Mouse (Mus musculus): ENCODE measurements around the gene Thbs2.

GRCm38 (mm10) chr17:14734380-14734779, 40.3 kb upstream of the Thbs2 start:
- TF ChIP-seq CTCF (IDR thresholded peaks at IDR 0.05; ENCODE audit: control insufficient read depth, insufficient read depth, insufficient replicate concordance, low read depth, low read length) (no peak), POLR2A (IDR thresholded peaks at IDR 0.05; ENCODE audit: control insufficient read depth, low read depth, low read length) (no peak)

Measured in testis, adult 2 months (tissue).